Mouse (Mus musculus): ENCODE results near the gene Cgnl1.

Gene Cgnl1

GRCm38 (mm10) chr9:71770991-71771767 lies at the start of gene Cgnl1:
Gene Cgnl1, minus strand, starts transcription at chr9:71771602.
- DNase-seq: peak; percentile 78

GRCm38 (mm10) chr9:71818453-71818852 lies 47.1 kb upstream of the Cgnl1 start:
- DNase-seq: no peak

- DNase-seq: no peak
Observed at GRCm38 (mm10) chr9:71816121-71816520, 44.7 kb upstream of the Cgnl1 start.

GRCm38 (mm10) chr9:71813565-71813964 lies 42.2 kb upstream of the Cgnl1 start:
- no peak for DNase-seq

GRCm38 (mm10) chr9:71812914-71813313 lies 41.5 kb upstream of the Cgnl1 start:
- DNase-seq: no peak

- DNase-seq: no peak
Observed at GRCm38 (mm10) chr9:71812402-71812801, 41.0 kb upstream of the Cgnl1 start.

- no peak for DNase-seq
Observed at GRCm38 (mm10) chr9:71811404-71811803, 40.0 kb upstream of the Cgnl1 start.

GRCm38 (mm10) chr9:71810723-71811122 lies 39.3 kb upstream of the Cgnl1 start:
- no peak for DNase-seq

GRCm38 (mm10) chr9:71808640-71809254 lies 37.3 kb upstream of the Cgnl1 start:
- no peak for DNase-seq

- no peak for DNase-seq
Observed at GRCm38 (mm10) chr9:71807801-71808200, 36.4 kb upstream of the Cgnl1 start.

- peak; percentile 78 for DNase-seq
Observed at GRCm38 (mm10) chr9:71806422-71806805, 35.0 kb upstream of the Cgnl1 start.

- no peak for DNase-seq
Observed at GRCm38 (mm10) chr9:71805646-71806421, 34.4 kb upstream of the Cgnl1 start.

GRCm38 (mm10) chr9:71804116-71804515 lies 32.7 kb upstream of the Cgnl1 start:
- no peak for DNase-seq

- no peak for DNase-seq
Observed at GRCm38 (mm10) chr9:71803281-71803680, 31.9 kb upstream of the Cgnl1 start.

GRCm38 (mm10) chr9:71799598-71799997 lies 28.2 kb upstream of the Cgnl1 start:
- DNase-seq: peak; percentile 61

- DNase-seq: no peak
Observed at GRCm38 (mm10) chr9:71798176-71798575, 26.8 kb upstream of the Cgnl1 start.

GRCm38 (mm10) chr9:71777404-71777803 lies 6.0 kb upstream of the Cgnl1 start:
- DNase-seq: no peak

GRCm38 (mm10) chr9:71776337-71776736 lies 4.9 kb upstream of the Cgnl1 start:
- DNase-seq: no peak

GRCm38 (mm10) chr9:71773563-71773962 lies 2.2 kb upstream of the Cgnl1 start:
- no peak for DNase-seq

- DNase-seq: peak; percentile 50
Observed at GRCm38 (mm10) chr9:71772338-71772737, 936 bp upstream of the Cgnl1 start.

GRCm38 (mm10) chr9:71770484-71770883 lies 918 bp downstream of the Cgnl1 start:
- no peak for DNase-seq

GRCm38 (mm10) chr9:71769701-71770100 lies 1.7 kb downstream of the Cgnl1 start:
- no peak for DNase-seq

GRCm38 (mm10) chr9:71768119-71768518 lies 3.3 kb downstream of the Cgnl1 start:
- DNase-seq: peak; percentile 75

- DNase-seq: no peak
Observed at GRCm38 (mm10) chr9:71766902-71767301, 4.5 kb downstream of the Cgnl1 start.

All from kidney, adult 11 months (tissue).